ENCODE assay signal across 11 mouse cellular contexts in genomic region chrX:85797449-85797848, GRCm38 (mm10).
"Had no signal": no experiment of that assay in that cellular context is flagged by ENCODE, and none has a peak within 500 bp of the region (broad histone marks: within the 10 kb centered on the region; RNA-seq: fewer than 3 reads in every experiment).

No protein-coding gene starts in this region.

- H3K4me3 ChIP-seq: limb, embryonic 12.5 days; liver, embryonic 12.5 days; midbrain, embryonic 10.5 days; neural tube, embryonic 12.5 days; stomach, embryonic 15.5 days had no signal

- DNase-seq: kidney, adult 8-10 months; kidney, postnatal 36 days; midbrain, embryonic 14.5 days; right cerebral cortex, postnatal 14 days; thymus, postnatal 36 days had no signal

- H3K4me1 ChIP-seq: limb, embryonic 12.5 days; liver, embryonic 12.5 days; midbrain, embryonic 10.5 days; neural tube, embryonic 12.5 days; stomach, embryonic 15.5 days had no signal

- ATAC-seq: intestine, postnatal 0 days; liver, embryonic 12.5 days had no signal
